Mouse (Mus musculus) T-cell, adult 2 months (primary cell): ENCODE results near the gene Trim65.
"Not testable (repeated sequence)": the region's sequence is repeated elsewhere in the genome, so short reads cannot be mapped to it uniquely, and the experiment has no call there.

Experiments
- DNase-seq: peaks from one replicate; pipeline ENCODE4 v3.0.0; 2022; ENCODE audit warnings: low spot score

Gene Trim65

DNA sequence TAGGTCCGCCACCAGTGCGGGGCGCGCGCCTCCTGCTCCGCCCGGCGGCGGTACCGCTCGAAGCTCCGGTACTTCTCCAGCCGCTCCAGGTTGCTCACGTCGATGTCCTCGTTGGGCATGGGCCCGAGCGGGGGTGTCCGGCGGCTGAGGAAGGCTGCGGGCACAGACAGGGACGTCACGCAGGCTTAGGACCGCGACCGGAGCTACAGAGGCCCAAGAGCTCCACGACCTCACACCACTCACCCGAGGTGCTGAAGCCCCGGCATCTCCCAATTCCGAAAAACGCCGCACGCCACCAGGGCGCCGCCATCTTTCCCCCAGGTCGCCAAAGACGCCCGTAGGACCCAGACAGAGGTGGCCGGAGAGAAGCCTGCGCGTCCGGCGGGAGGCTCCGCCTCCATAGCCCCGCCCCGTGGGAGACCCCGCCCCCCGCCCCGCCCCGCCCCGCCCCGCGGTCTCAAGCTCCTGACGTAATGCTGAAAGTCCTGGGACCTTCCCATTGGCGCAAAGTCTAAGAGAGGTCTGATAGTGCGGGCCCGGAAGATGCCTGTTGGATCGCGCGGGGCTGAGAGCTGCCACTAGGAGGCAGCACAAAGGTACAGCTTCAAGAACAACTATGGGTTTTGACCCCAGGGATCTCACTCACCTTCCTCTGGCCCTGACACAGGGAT, 7.7 kb upstream of the Trim65 start, which contains the start of gene Mrpl38:
Gene Mrpl38 (minus strand): TSS at position 401 of the 671 bp plus-strand sequence.
- peak; percentile 90 for DNase-seq

DNA sequence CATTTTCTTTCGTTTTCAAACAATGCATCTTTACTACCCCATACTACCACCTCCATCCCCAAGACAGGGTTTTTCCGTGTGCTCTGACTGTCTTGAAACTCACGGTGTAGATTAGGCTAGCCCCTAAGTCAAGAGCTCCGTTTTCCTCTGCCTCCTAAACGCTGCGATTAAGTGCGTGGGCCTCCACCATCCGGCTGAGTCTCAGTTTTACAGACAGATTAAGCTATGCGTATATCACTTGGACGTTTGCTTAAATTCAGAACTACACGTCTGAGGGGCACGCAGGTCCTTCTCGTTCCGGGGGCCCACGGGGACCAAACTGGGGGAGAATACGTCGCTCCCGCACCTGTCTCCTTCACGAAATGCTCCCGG, 7.2 kb upstream of the Trim65 start:
- DNase-seq, result no peak

DNA sequence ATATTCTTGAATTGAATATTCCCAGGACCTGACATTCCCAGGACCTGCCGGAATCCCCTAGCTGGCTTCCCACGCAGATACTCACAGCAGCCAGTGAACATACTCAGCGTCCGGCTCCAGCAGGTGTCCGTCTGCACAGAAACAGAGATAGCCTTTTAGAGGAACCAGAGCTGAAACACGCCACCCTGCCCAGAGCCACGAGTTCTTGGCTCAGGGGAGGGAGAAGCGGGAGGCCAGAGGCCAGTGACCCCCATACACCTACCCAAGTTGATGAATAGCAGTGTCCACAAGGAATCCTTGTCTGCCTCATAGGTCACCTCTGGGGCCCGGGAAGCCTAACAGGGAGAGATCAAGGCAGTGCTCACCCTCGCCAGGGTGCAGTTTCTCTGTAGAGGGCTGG, 3.2 kb upstream of the Trim65 start:
- DNase-seq, result no peak

DNA sequence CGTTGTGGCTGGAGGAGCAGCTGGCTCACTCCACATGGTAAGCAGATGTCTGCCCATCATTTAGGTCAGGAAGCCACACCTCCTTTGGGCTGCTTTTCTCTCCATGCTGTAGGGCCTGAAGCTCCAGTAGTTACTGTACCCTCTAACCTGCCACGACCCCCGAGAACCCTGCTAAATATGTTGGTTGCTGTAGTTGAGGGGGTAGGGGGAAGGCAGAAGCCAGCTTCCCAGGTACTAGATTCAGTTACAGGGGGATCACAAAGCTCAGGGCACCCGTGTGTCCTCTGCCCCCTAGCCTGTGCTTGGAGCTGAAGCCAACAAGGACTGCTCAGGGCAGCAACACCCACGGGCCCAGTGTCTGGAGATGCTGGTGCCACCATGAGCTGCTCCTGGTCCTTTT, 2.6 kb upstream of the Trim65 start:
- no peak for DNase-seq

DNA sequence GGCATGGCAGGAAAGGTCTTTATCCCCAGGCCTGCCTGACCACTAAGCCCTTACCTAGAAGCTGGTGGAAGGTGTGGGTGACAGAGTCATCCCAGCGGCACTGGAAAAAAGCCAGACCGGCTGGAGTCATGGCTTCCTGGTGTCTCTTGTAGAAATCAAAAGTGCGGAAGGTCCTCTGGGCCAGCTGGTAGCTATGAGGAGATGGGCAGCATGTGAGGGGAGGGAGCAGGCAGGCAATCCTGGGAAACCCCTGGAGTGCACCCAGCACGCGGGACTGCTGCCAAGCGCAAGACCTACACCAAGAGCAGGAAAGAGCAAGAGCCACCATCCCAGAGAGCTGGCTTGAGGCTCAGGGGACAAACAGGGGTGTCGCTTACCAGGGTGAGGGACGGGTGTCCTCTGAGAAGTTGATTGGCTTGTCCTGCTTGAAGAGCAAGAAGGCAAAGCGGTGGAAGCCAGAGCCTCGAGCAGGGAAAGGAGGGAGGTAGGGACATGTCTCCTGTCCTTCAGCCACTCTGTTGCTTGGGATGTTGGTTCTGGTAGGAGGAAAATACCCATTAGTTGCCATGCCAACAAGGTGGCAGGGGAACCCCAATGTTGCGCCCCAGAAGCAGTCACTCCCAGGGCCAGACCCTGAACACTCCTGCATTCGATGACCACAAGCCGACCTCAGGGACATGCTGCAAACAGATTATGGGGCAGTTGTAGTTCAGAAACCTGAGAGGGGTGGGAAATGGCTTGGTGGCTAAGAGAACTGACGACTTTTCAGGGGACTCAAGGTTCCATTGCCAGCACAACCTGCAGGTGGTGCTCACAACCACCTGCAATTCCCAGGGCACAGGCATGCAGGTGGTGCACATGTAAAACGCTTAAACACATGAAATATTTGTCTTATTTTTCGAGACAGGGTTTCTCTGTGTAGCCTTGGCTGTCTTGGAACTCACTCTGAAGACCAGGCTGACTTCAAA, 1.7 kb upstream of the Trim65 start:
- no peak for DNase-seq

DNA sequence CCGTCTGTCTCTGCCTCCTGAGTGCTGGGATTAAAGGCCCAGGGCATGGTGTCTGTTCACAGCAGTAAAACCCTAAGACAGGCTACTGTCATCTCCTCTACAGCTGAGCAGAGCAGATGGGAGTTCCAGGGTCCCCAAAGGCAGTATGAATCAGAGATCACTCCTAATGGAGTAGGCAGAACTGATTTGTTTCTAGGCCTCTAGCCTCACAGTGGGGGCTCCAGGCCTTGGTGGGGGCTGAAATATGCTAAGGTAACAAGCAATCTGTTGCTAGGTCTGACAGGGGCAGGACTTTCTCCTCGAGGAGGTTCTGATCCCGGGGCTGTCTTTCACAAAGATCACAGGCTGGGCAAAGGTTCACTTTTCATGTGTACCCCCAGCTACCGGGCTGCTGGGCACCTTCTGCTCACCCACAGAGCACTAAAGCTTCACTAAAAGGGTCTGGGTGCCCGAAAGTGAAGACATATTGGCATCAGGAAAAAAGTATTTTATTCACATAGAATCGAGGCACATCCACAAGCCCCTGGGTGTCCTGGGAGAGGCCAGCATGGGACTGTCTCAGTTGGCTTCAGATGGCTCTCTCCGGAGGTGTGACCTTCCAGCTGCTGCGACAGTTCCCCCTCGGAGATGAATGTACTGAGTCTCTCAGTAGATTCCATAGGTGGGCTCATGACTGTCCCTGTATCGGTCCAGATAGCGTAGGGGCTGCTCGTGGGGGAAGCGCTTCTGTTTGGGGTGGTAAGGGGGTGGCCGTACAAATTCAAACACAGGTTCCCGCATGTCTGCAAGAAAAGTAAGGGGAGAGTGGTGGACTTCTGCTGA, 632 bp upstream of the Trim65 start:
- DNase-seq, result no peak

DNA sequence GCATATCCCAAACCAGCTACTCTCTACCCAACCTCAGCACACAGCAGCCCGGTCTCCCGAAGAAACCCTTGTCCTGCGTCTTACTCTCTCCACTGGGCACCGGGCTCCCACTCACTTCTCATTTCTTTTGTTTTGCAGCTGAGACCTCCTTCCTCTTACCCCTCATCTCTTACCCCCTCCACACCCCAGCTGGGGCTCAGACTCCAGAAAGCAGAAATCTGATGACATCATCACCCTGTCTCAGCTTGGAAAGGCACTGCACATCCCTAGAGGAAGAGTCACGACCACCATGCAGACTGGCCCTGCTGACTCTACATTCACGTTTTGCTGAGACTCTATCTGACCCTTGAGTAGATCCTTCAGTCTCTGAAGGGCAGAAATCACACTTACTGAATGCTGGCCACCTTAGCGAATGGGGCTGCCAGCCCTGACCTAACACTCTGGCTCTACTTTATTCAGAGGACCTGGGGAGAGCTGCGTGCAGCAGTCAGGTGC, 888 bp downstream of the Trim65 start:
- no peak for DNase-seq

DNA sequence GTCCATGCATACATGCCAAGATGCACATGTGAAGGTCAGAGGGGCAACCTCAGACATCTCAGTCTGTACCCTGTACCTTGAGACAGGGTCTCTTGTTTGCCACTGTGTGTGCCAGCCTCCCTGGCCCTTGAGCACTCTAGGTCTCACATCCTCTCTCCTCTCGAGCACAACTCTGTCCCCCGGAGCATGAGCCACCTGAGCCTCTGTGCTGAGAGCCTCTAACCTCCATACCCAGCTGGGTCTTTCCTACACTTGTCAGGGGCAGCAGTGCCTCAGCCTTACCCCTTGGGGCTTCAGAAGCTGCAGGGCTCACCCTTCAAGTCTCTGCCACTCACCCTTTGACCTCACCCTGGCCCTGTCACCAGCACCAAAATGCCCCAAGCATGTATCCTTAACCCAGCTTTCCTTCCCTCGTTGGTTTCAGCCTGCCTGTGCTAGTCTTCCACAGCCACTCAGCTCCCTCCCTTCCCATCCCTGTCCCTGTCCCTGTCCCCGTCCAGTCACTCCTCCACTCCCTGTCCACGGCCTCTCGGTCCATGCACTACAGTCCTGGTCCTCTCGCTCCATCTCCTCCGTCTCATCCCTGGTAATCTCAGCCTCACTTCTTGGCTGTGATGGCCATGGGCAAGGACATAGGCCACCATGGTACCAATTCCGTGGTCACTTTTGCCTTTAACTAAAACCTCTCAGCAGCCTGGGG, 1.7 kb downstream of the Trim65 start:
- DNase-seq, result no peak

DNA sequence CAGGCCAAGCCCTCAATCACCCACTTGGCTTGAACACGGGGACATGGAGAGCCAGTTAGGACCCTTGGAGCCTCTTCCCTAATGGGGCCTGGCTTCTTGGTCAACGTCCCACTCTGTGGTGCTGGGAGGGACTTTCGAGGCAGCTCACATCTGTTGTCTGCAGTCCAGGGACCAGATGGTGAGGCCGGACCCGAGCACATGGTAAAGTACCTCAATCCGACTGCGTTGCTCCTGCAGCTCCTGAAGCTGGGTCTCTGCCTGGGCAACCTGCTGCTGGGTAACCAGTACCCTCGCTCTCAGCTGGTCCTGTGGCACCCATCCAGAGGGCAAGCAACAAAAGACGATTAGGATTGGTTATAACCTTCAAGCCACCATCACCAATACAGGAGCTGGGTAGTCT, 2.9 kb downstream of the Trim65 start:
- DNase-seq, result no peak

DNA sequence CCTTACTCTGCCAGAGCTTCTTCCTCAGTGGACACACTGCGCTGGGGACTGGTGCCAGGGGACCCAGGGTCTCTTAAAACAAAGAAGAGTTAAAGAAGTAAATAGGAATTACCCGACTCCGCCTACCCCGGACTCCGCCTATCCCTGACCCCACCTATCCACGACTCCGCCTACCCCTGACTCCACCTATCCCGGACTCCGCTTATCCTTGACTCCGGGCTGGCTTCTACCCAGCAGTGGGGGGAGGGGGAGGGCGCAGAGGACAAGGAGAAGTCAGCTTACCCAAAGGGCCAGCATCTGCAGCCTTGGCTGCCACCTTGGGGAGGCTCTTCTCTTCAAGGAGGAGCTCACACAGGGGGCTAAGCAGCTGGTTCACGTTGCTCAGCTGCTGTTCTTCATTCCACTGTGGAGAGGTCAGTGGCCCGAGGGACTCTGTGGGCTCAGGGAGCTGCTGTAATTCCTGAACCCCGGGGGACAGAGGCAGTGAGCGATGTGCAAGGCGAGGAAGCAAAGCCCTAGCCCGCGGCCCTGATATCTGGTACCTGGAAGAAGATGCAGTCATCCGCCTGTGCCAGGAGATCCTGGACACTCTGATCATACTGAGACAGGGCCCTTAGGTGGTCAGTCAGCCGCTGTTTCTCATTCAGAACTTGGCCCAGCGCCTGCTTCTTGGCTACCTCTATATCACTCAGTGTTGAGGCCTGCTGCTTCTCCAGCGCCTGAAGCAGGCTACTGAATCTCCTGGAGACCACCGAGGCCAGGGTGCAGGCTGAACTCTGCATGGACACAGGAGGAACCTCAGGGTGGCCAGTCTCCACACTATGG, 3.6 kb downstream of the Trim65 start, which contains the start of gene Trim47:
Gene Trim47 (minus strand): TSS at position 55 of the 825 bp plus-strand sequence.
- DNase-seq, result no peak

DNA sequence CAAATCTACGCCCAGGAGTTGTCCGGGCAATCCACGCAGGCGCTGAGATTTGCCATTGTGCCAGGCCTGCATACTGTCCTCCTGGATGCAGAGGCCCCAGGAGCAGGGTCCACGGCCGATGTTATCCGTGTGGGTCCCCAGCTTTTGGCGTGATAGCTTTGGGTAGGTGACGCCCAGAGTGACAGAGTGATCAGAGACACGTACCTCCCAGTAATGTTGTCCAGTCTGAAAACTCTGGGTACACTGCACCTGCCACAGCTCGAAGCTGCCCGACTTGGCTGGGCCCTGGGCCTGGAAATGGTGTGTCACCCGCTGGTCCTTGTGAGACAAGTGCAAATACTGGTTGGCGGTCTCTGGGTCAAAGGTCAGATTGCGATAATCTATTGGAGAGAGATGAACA, 4.7 kb downstream of the Trim65 start:
- DNase-seq, result no peak

DNA sequence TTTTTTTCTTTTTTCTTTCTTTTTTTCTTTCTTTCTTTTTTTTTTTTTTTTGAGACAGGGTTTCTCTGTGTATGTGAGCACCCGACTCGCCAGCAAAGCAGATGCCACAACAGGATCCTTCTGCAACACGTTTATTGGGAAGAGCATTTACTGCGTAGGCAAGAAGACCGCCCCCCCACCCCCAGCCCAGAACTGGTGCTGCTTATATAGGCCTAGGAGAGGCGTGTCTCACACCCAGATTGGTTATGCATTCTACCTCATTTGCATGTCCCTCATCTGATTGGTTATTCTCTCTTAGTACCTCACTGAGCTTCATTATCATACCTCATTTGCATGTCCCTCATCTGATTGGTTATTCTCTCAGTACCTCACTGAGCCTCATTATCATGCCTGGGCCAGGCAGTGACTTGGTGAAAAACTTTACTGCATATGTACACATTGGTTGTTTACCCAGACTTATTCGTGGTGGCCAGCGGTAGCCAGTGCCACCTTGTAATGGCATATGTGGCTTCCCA, 9.1 kb downstream of the Trim65 start:
- not testable (repeated sequence) for DNase-seq

DNA sequence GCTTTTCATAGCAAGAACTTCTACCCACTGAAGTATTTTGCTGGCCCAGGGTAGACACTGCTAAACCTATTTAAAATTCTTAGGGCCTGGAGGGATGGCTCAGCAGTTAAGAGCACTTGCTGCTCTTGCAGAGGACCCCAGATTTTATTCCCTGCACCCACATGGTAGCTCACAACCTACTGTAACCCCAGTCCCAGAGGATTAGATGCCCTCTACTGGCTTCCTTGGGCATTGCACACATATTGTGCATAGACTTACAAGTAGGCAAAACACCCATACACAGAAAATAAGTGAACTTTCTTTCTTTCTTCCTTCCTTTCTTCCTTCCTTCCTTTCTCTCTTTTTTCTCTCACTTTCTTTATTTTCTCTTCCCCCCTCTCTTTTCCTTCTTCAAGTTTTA, 13.1 kb downstream of the Trim65 start:
- DNase-seq, result no peak

DNA sequence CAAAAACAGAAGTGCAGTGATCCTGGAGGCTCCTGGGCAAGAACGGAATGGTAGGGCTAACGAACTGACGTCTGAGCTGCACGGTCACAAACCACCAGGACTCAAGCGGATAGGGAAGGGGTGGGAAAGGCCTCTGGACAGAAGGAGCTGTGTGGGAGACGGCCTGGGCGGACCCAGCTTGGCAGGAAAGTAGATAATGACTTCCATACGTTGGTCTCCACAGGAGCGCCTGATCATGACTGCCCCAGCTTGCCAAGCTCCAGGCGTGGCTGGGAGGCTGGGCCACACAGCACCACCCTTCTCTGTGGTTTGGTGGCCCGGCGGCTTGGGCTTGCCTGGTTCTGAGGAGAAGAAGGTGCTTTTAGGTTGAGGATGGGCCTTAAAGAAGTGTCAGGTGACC, 13.7 kb downstream of the Trim65 start:
- no peak for DNase-seq

DNA sequence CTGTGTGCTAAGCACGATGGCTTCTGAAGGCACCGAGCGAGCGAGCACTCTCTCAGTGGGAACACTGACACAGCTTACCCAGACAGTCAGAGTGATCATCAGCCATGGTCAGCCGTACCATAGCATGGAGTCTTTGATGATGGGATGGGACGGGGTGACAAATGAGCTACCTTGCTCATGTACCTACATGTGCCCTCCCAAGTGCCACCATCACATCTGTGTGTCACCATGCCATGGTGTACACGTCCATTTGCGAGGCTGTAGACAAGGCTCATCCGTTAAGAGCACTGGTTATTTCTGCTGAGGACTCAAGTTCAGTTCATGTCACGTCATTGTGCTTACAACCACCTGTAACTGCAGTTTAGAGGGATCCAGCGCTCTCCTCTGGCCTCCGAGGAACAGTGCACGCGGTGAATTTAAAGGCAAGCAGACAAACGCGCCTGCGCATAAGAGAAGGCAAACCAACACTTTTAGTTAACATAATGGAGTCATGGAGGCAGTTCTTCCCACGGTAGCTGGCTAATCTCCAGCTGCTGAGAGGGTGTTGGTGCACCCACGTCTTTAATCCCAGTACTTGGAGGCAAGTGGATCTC, 19.2 kb downstream of the Trim65 start:
- DNase-seq, result no peak

DNA sequence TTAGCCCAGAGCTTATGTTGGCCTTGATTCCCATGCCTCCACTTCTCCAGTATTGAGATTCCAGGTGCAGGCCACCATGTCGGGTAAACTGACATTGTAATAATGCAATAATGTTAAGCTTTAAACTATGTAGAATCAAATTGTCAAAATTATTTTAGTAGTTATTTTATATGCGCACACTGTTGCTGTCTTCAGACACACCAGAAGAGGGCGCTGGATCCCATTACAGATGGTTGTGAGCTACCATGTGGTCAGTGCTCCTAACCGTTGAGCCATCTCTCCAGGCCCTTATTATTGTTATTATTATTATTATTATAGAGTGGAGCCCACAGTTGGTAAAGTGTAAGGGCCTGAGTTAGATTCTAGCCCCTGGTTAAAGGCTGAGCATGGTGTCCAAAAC, 19.9 kb downstream of the Trim65 start:
- no peak for DNase-seq

DNA sequence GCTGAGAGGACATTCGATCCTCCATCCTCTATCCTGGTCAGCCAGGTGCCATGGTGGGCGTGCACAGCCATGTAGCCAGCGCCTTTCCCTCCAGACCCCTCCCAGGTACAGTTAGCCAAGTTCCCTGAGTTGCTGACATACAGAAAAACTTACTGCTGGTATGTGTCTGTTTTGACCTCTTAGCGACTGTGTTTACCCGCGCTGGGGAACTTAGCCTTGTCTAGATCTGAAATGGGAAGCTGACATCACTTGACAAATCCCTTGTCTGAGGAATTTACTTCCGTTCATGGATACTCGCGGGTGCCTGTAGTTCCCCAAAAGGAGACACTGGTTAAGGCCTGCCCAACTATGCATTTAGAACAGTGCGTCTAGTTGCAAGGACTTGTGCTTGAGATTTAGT, 20.4 kb downstream of the Trim65 start:
- DNase-seq, result no peak

DNA sequence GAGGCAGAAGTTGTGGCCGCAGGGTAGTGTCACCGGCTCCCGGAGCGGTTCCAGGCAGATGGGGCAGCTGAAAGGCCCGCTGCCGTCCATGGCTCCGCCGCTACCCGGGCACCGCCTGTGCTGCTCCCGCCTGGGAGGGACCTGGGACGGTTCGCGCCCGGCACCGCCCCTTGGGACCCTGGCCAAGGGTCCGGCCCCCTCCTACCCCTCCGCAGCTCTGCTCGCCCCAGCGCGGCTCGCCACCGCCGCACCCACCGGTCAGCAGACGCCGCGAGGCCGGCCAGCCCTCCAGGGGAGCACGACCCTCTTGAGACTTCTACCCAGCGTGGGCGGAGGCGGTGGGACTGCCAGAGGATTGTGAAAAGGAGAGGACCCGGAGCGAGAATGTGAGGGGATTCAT, 20.8 kb downstream of the Trim65 start:
- no peak for DNase-seq

DNA sequence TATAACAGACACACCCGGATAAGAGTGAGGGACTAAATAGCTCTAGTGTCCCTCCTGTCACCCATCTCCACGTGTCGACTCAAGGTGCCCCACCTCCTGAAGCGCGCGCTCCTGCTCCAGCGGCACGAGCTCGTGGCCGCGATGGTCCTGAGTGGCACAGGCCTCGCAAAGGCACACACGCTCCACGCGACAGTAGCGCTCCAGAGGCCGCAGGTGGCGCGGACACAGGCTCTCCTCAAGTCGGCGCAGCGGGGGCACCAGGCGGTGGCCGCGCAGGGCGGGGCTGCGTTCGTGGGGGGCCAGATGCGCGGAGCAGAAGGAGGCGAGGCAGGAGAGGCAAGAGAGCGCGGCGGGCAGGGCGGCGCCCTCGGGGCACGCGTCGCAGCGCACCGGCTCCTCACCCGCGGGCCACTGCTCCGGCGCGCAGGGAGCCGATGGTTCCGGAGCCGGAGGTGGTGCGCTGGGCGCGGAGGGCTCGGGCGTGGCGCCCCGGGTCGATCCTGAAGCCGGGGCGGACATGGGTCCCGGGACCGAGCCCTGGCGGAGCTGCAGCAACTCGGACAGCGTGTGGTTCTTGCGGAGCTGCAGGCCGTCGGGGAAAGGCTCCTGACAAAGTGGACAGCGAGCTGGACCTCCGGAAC, 21.4 kb downstream of the Trim65 start:
- DNase-seq, result no peak
